Mouse (Mus musculus) C2C12 (cell line): ENCODE data around the gene P2rx4.

ENCODE experiments used
- CTCF ChIP-seq: IDR thresholded peaks from one replicate; pipeline ENCODE4 v1.5.1; 2011; ENCODE audit not compliant: control insufficient read depth, insufficient read depth, insufficient read length
- USF1 ChIP-seq: IDR thresholded peaks from one replicate; pipeline ENCODE4 v1.6.1; 2011; ENCODE audit warnings: low read depth, mild to moderate bottlenecking, control low read depth, moderate library complexity

DNA sequence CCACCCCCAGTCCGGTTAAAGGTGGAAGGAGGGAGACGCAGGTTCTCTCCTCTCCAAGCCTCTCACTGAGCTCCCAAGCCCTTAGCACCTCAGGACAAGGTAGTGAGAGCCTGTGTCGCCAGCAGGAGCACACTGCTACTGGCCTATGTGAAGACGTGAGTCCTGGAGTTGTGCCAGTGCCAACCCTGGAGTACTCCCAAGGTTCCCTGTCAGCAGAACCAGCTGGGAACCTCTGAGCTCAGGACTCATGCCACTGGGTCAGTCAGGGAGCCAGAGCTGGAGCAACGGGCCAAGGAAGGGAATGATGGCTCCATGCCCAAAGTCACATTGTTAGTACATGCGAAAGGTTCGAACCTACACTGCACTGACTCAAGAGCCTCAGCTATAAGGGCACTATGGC is 49.3 kb downstream of the P2rx4 start:
- TF ChIP-seq CTCF, result no peak
- no peak for TF ChIP-seq USF1
